Mouse (Mus musculus) MEL (cell line): ENCODE measurements around the gene Foxj3. TPM values are rescaled to one million over a fixed set of nuclear protein-coding genes. Genes with fewer than 3 reads are reported as not detected.

Source experiments
- DNase-seq: peaks from one replicate; pipeline ENCODE4 v3.0.0; 2011; ENCODE audit warnings: low read depth, low spot score
- H3K27ac ChIP-seq: 2 replicates; pipeline ENCODE4 v1.5.1; 2012; ENCODE audit warnings: low read depth, mild to moderate bottlenecking, control low read depth, low read length, moderate library complexity; ENCODE audit not compliant: control insufficient read depth
- H3K27me3 ChIP-seq, 2 experiments: fragments of 150-350 bp in 1 of 2; sonication (generic) in 1 of 2; 2 replicates each; pipeline ENCODE4 v1.6.1; 2012; ENCODE audit warnings: low read length in 2 of 2, mild to moderate bottlenecking in 2 of 2, improper control_type of control experiment in 1 of 2, moderate library complexity in 1 of 2; ENCODE audit not compliant: insufficient read depth in 2 of 2, control insufficient read depth in 1 of 2
- H3K36me3 ChIP-seq, 2 experiments: 2 replicates each; pipeline ENCODE4 v1.6.1; 2012 to 2014; ENCODE audit warnings: low read length in 2 of 2, improper control_type of control experiment in 1 of 2, inconsistent platforms in 1 of 2, mild to moderate bottlenecking in 1 of 2; ENCODE audit not compliant: insufficient read depth in 2 of 2, control insufficient read depth in 1 of 2
- H3K4me1 ChIP-seq, 2 experiments: fragments of 150-350 bp in 1 of 2; sonication (generic) in 1 of 2; 2 replicates each; pipeline ENCODE4 v1.6.1; 2012; ENCODE audit warnings: low read length in 2 of 2, improper control_type of control experiment in 1 of 2, mild to moderate bottlenecking in 1 of 2; ENCODE audit not compliant: insufficient read depth in 2 of 2, control insufficient read depth in 1 of 2
- H3K4me3 ChIP-seq, 2 experiments: fragments of 150-350 bp in 1 of 2; sonication (generic) in 1 of 2; 2 replicates each; pipeline ENCODE4 v1.5.1; 2012; ENCODE audit warnings: low read depth in 2 of 2, low read length in 2 of 2, mild to moderate bottlenecking in 2 of 2, moderate library complexity in 2 of 2, control low read depth in 1 of 2, improper control_type of control experiment in 1 of 2; ENCODE audit not compliant: control insufficient read depth in 1 of 2, insufficient read depth in 1 of 2
- H3K79me2 ChIP-seq: 2 replicates; pipeline ENCODE4 v1.6.1; 2012; ENCODE audit warnings: mild to moderate bottlenecking, low read length, moderate library complexity; ENCODE audit not compliant: control insufficient read depth, poor library complexity, insufficient read depth
- H3K9ac ChIP-seq: 2 replicates; pipeline ENCODE4 v1.6.1; 2012; ENCODE audit warnings: low read depth, mild to moderate bottlenecking, control low read depth, low read length, moderate library complexity; ENCODE audit not compliant: control insufficient read depth, poor library complexity, severe bottlenecking
- H3K9me3 ChIP-seq: fragments of 150-350 bp; sonication (generic); replicated peaks from 2 replicates; pipeline ENCODE4 v1.6.1; 2012; ENCODE audit warnings: mild to moderate bottlenecking, low read length, improper control_type of control experiment, moderate library complexity; ENCODE audit not compliant: insufficient read depth
- BHLHE40 ChIP-seq: IDR thresholded peaks from 2 replicates; pipeline ENCODE4 v1.6.1; 2012; ENCODE audit warnings: low read depth, mild to moderate bottlenecking, inconsistent platforms, low read length, improper control_type of control experiment, borderline replicate concordance
- CHD1 ChIP-seq: IDR thresholded peaks from 2 replicates; pipeline ENCODE4 v1.6.1; 2012; ENCODE audit warnings: low read depth, mild to moderate bottlenecking, inconsistent platforms, low read length, improper control_type of control experiment
- CTCF ChIP-seq, 3 experiments: IDR thresholded peaks in 2 of 3; conservative IDR thresholded peaks in 1 of 3; 2 replicates each; pipeline ENCODE4 v1.5.1; 2011 to 2012; ENCODE audit warnings: low read length in 3 of 3, low read depth in 2 of 3, mild to moderate bottlenecking in 2 of 3, improper control_type of control experiment in 1 of 3, inconsistent platforms in 1 of 3, mixed read lengths in 1 of 3, moderate library complexity in 1 of 3; ENCODE audit not compliant: control insufficient read depth in 1 of 3, insufficient read depth in 1 of 3, poor library complexity in 1 of 3, severe bottlenecking in 1 of 3
- EP300 ChIP-seq, 2 experiments: IDR thresholded peaks; 2 replicates each; pipeline ENCODE4 v1.6.1; 2011; ENCODE audit warnings: improper control_type of control experiment in 2 of 2, low read length in 2 of 2, low read depth in 1 of 2, mild to moderate bottlenecking in 1 of 2
- ETS1 ChIP-seq: IDR thresholded peaks from 2 replicates; pipeline ENCODE4 v1.6.1; 2012; ENCODE audit warnings: low read depth, mild to moderate bottlenecking, inconsistent platforms, low read length, improper control_type of control experiment, moderate library complexity
- GABPA ChIP-seq: IDR thresholded peaks from 2 replicates; pipeline ENCODE4 v1.6.1; 2012; ENCODE audit warnings: low read depth, mild to moderate bottlenecking, inconsistent platforms, low read length, improper control_type of control experiment, moderate library complexity
- GATA1 ChIP-seq: IDR thresholded peaks from 2 replicates; pipeline ENCODE4 v1.6.1; 2011; ENCODE audit warnings: low read depth, low read length, improper control_type of control experiment
- JUND ChIP-seq: IDR thresholded peaks from 2 replicates; pipeline ENCODE4 v1.6.1; 2011; ENCODE audit warnings: low read depth, mild to moderate bottlenecking, improper control_type of control experiment, low read length
- KAT2A ChIP-seq: conservative IDR thresholded peaks from 2 replicates; pipeline ENCODE4 v1.6.1; 2012; ENCODE audit warnings: low read depth, low read length, improper control_type of control experiment, inconsistent platforms
- MAFK ChIP-seq: IDR thresholded peaks from 2 replicates; pipeline ENCODE4 v1.6.1; 2011; ENCODE audit warnings: low read depth, mild to moderate bottlenecking, low read length, improper control_type of control experiment, borderline replicate concordance
- MEF2A ChIP-seq: IDR thresholded peaks from 2 replicates; pipeline ENCODE4 v1.6.1; 2014; ENCODE audit warnings: low read depth, mild to moderate bottlenecking, inconsistent platforms, low read length, improper control_type of control experiment; ENCODE audit not compliant: poor library complexity, insufficient replicate concordance, severe bottlenecking; ENCODE audit errors: extremely low read depth
- MXI1 ChIP-seq: IDR thresholded peaks from 2 replicates; pipeline ENCODE4 v1.6.1; 2011; ENCODE audit warnings: mild to moderate bottlenecking, low read depth, low read length, improper control_type of control experiment
- MYC ChIP-seq: IDR thresholded peaks from 2 replicates; pipeline ENCODE4 v1.6.1; 2011; ENCODE audit warnings: low read depth, mild to moderate bottlenecking, low read length, improper control_type of control experiment, moderate library complexity
- NELFE ChIP-seq: IDR thresholded peaks from 2 replicates; pipeline ENCODE4 v1.6.1; 2011; ENCODE audit warnings: low read depth, low read length, improper control_type of control experiment
- POLR2A ChIP-seq, 2 experiments: IDR thresholded peaks; 2 replicates each; pipeline ENCODE4 v1.6.1; 2011 to 2012; ENCODE audit warnings: low read length in 2 of 2, mild to moderate bottlenecking in 2 of 2, control low read depth in 1 of 2, improper control_type of control experiment in 1 of 2, low read depth in 1 of 2, moderate library complexity in 1 of 2; ENCODE audit not compliant: control insufficient read depth in 1 of 2, insufficient read depth in 1 of 2, poor library complexity in 1 of 2
- POLR2AphosphoS2 ChIP-seq: IDR thresholded peaks from 2 replicates; pipeline ENCODE4 v1.6.1; 2011; ENCODE audit warnings: low read length, improper control_type of control experiment
- RAD21 ChIP-seq: IDR thresholded peaks from 2 replicates; pipeline ENCODE4 v1.6.1; 2011; ENCODE audit warnings: mild to moderate bottlenecking, low read depth, low read length, improper control_type of control experiment
- TCF12 ChIP-seq: IDR thresholded peaks from 2 replicates; pipeline ENCODE4 v1.6.1; 2014; ENCODE audit warnings: low read depth, mild to moderate bottlenecking, inconsistent platforms, low read length, improper control_type of control experiment, moderate library complexity
- UBTF ChIP-seq: IDR thresholded peaks from 2 replicates; pipeline ENCODE4 v1.6.1; 2012; ENCODE audit warnings: low read depth, mild to moderate bottlenecking, inconsistent platforms, low read length, improper control_type of control experiment, moderate library complexity, borderline replicate concordance; ENCODE audit not compliant: insufficient read depth
- ZC3H11A ChIP-seq: IDR thresholded peaks from 2 replicates; pipeline ENCODE4 v1.6.1; 2012; ENCODE audit warnings: low read depth, mild to moderate bottlenecking, inconsistent platforms, low read length, improper control_type of control experiment
- ZKSCAN1 ChIP-seq: IDR thresholded peaks from 2 replicates; pipeline ENCODE4 v1.6.1; 2012; ENCODE audit warnings: low read depth, mild to moderate bottlenecking, inconsistent platforms, low read length, improper control_type of control experiment, moderate library complexity
- ZMIZ1 ChIP-seq: IDR thresholded peaks from 2 replicates; pipeline ENCODE4 v1.6.1; 2012; ENCODE audit warnings: low read depth, mild to moderate bottlenecking, inconsistent platforms, low read length, improper control_type of control experiment, moderate library complexity
- ZNF384 ChIP-seq: IDR thresholded peaks from 2 replicates; pipeline ENCODE4 v1.6.1; 2012; ENCODE audit warnings: low read depth, mild to moderate bottlenecking, inconsistent platforms, low read length, improper control_type of control experiment
- polyA plus RNA-seq, 2 experiments: library from polyadenylated mRNA; stranded (reverse) in 1 of 2; unstranded in 1 of 2; fragments of >175 nt in 1 of 2; fragments of >200 nt in 1 of 2; gene quantifications; 2 replicates each; pipeline versions ENCODE4 v1.2.1 to v1.2.4; 2012; ENCODE audit warnings: low replicate concordance in 2 of 2, low read depth in 1 of 2; ENCODE audit not compliant: insufficient read length in 2 of 2, insufficient read depth in 1 of 2, missing spikeins in 1 of 2
- total RNA-seq: library from RNA; depleted of rRNA; stranded (reverse); fragments of 300-350 nt; gene quantifications from 2 replicates; pipeline ENCODE4 v1.2.3, GENCODE M21; 2012

Foxj3 gene
- total and polyA plus RNA-seq, 3 experiments, result 11.0 to 27.0 TPM; not detected in 1

DNA sequence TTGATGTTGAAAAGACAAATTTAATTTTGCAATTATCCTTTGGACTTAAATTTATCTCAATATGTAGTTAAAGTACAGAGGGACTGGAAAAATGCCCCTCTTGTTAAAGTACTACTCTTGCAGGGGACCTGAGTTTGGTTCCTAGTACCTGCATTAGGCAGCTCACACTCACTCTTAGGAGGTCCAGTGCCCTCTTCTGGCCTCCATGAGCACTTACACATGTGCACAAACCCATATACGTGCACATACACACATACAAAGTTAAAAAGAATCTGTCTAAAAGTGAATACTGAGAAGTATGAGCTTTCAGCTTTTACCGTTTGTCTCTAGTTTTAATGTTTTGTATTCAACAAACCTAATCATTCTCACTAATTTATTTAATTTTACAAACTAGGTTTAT, 51.2 kb downstream of the Foxj3 start:
- Histone ChIP-seq H3K79me2 (peaks cover 4% of the 10 kb centered on the region; the same call in 1 of the 2 replicates), H3K4me1 (no peaks in the 10 kb centered on the region), H3K4me3 (no peak overlapping the region), H3K9me3 (no peaks in the 10 kb centered on the region), H3K27ac (no peak overlapping the region), H3K27me3 (no peaks in the 10 kb centered on the region), H3K36me3 (peaks cover 4 to 18% of the 10 kb centered on the region in 2 experiments), H3K9ac (no peak overlapping the region)
- DNase-seq, result peak; percentile 37
- TF ChIP-seq BHLHE40, result no peak
- TF ChIP-seq CHD1, result no peak
- no peak for TF ChIP-seq MEF2A
- TF ChIP-seq ZKSCAN1, result no peak
- no peak for TF ChIP-seq NELFE
- peak; percentile 25 to 43 (median 28); a peak in 4 of 6 replicates for TF ChIP-seq CTCF (IDR thresholded peaks at IDR 0.05 in 2 of 3, conservative IDR thresholded peaks at IDR 0.05 in 1 of 3; ENCODE audit: control insufficient read depth in 1 of 3, insufficient read depth in 1 of 3, low read depth in 2 of 3, low read length in 3 of 3, poor library complexity in 1 of 3, severe bottlenecking in 1 of 3)
- TF ChIP-seq GABPA, result no peak

DNA sequence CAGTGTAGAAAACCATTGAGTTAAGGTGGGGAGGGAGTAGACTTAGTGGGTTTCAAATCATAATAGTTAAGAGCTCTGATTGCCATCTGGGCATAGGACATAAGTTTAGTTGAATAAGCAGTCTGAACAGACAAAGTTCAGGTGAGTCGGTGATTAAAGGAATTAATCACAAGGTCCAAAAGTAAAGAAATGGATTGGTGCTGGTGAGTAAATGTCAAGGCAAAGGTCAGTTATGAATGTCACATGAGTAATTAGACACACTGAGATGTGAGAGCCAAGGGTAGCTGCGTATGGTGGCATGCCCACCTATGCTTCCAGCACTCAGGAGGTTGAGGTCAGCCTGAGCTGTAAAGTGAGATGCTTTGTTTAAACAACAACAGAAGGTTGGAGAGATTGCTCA, 52.6 kb downstream of the Foxj3 start:
- Histone ChIP-seq H3K4me3 (no peak overlapping the region), H3K36me3 (peaks cover 4 to 15% of the 10 kb centered on the region in 2 experiments), H3K9ac (no peak overlapping the region), H3K9me3 (no peaks in the 10 kb centered on the region), H3K27ac (no peak overlapping the region), H3K79me2 (peaks cover 5% of the 10 kb centered on the region; the same call in 1 of the 2 replicates), H3K27me3 (no peaks in the 10 kb centered on the region), H3K4me1 (no peaks in the 10 kb centered on the region)
- no peak for DNase-seq
- TF ChIP-seq POLR2AphosphoS2, result no peak
- no peak for TF ChIP-seq RAD21
- no peak for TF ChIP-seq EP300 (IDR thresholded peaks at IDR 0.05; ENCODE audit: low read depth in 1 of 2, low read length in 2 of 2)
- TF ChIP-seq POLR2A (IDR thresholded peaks at IDR 0.05; ENCODE audit: control insufficient read depth in 1 of 2, insufficient read depth in 1 of 2, low read depth in 1 of 2, low read length in 2 of 2, poor library complexity in 1 of 2), result no peak
- TF ChIP-seq KAT2A, result no peak
- no peak for TF ChIP-seq NELFE
- TF ChIP-seq GATA1, result no peak
- TF ChIP-seq JUND, result no peak
- TF ChIP-seq ZC3H11A, result no peak
- no peak for TF ChIP-seq ZMIZ1
- TF ChIP-seq MYC, result no peak
- TF ChIP-seq MXI1, result no peak
- TF ChIP-seq UBTF, result no peak
- TF ChIP-seq ETS1, result no peak
- no peak for TF ChIP-seq CHD1
- TF ChIP-seq BHLHE40, result no peak
- TF ChIP-seq TCF12, result no peak
- no peak for TF ChIP-seq MAFK
- no peak for TF ChIP-seq CTCF (IDR thresholded peaks at IDR 0.05 in 2 of 3, conservative IDR thresholded peaks at IDR 0.05 in 1 of 3; ENCODE audit: control insufficient read depth in 1 of 3, insufficient read depth in 1 of 3, low read depth in 2 of 3, low read length in 3 of 3, poor library complexity in 1 of 3, severe bottlenecking in 1 of 3)
- TF ChIP-seq ZNF384, result no peak
